ENCODE assay signal across 8 mouse cellular contexts in the genomic region with DNA sequence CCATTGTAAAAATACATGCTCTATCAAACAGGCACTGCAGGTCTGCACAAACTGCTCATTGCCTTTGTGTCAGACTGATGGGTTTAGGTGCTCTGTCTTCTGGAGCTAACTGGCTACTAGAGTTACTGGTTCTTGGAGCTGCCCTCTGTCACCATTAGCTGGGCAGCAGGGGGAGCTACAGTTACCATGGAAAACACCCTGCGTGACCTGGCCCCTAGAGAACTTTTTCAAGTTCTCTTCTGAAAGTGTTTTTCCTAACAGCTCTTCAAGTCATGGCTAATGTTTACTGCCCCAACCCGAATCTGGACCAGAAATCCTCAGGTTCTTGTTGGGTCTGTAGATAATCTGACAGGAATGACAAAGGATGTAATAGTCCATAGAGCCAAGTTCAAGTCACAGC.
DNase-seq lines count a peak whose midpoint lies in the region; ATAC-seq and TF ChIP-seq lines count a peak whose summit lies in the region.

No protein-coding gene starts in this region.

- TF ChIP-seq POLR2A in thymus, adult 2 months (IDR thresholded peaks at IDR 0.05; ENCODE audit: control insufficient read depth, extremely low read depth, insufficient read depth, low read length, poor library complexity), result no peak

- peak; percentile 19 for DNase-seq in liver
- peak; percentile 72 for DNase-seq in adrenal gland, adult 2 months
- DNase-seq in heart, postnatal 10 days, result peak; percentile 50 to 54
- peak; percentile 71 for DNase-seq in lung, postnatal 10 days
- DNase-seq in thymus, adult 2 months, result peak; percentile 79
- no peak for DNase-seq in frontal cortex, postnatal 10 days (ENCODE audit: low spot score in 2 of 2)

- no peak overlapping the region for H3K4me2 ChIP-seq in liver, embryonic 12.5 days
- no peak overlapping the region for H3K4me2 ChIP-seq in forebrain, embryonic 15.5 days (replicated peaks)

- H3K9me3 ChIP-seq in liver, embryonic 12.5 days (replicated peaks), result no peaks in the 10 kb centered on the region
- H3K9me3 ChIP-seq in forebrain, embryonic 15.5 days, result no peaks in the 10 kb centered on the region

- no peak overlapping the region for H3K9ac ChIP-seq in liver, embryonic 12.5 days
- no peak overlapping the region for H3K9ac ChIP-seq in forebrain, embryonic 15.5 days (replicated peaks)

- no peak overlapping the region for H3K4me3 ChIP-seq in liver, embryonic 12.5 days
- H3K4me3 ChIP-seq in thymus, adult 2 months (ENCODE audit: control insufficient read depth, insufficient read depth, low read length), result no peak overlapping the region
- no peak overlapping the region for H3K4me3 ChIP-seq in forebrain, embryonic 15.5 days

- no peaks in the 10 kb centered on the region for H3K4me1 ChIP-seq in liver, embryonic 12.5 days
- no peaks in the 10 kb centered on the region; the same call in 1 of the 2 replicates for H3K4me1 ChIP-seq in thymus, adult 2 months (replicated peaks; ENCODE audit: control insufficient read depth, insufficient read depth, low read length)
- peaks cover 6% of the 10 kb centered on the region for H3K4me1 ChIP-seq in forebrain, embryonic 15.5 days

- H3K27ac ChIP-seq in liver, embryonic 12.5 days, result no peak overlapping the region
- H3K27ac ChIP-seq in thymus, adult 2 months (ENCODE audit: control insufficient read depth, insufficient read depth, low read length), result no peak overlapping the region
- H3K27ac ChIP-seq in forebrain, embryonic 15.5 days (replicated peaks), result no peak overlapping the region

- intact Hi-C loops in heart, postnatal 10 days (cut with DNase I), result loop anchor here (2.0 to 10.0 kb wide), 3 partner anchors 608 to 786 kb away; no protein-coding TSS in a partner anchor

- no peaks in the 10 kb centered on the region for H3K27me3 ChIP-seq in liver, embryonic 12.5 days (replicated peaks)
- no peaks in the 10 kb centered on the region for H3K27me3 ChIP-seq in thymus, adult 2 months (ENCODE audit: control insufficient read depth, insufficient read depth, low read length)
- H3K27me3 ChIP-seq in forebrain, embryonic 15.5 days, result no peaks in the 10 kb centered on the region

- no peak for ATAC-seq in liver, embryonic 12.5 days
- ATAC-seq in forebrain, embryonic 15.5 days (replicated peaks), result no peak

- H3K36me3 ChIP-seq in liver, embryonic 12.5 days, result no peaks in the 10 kb centered on the region
- H3K36me3 ChIP-seq in thymus, adult 2 months (ENCODE audit: control insufficient read depth, insufficient read depth, low read length), result no peaks in the 10 kb centered on the region
- H3K36me3 ChIP-seq in forebrain, embryonic 15.5 days, result no peaks in the 10 kb centered on the region

- no peak for TF ChIP-seq CTCF in thymus, adult 2 months (IDR thresholded peaks at IDR 0.05; ENCODE audit: borderline replicate concordance, control insufficient read depth, extremely low read depth, insufficient read depth, low read length, poor library complexity)

- 31% methylated on average over 2 of the region's 2 CpGs for WGBS in liver, embryonic 12.5 days (ENCODE audit: insufficient replicate concordance)
- WGBS in thymus, adult 2 months, result 24% methylated on average over 2 of the region's 2 CpGs
- 64% methylated on average over 2 of the region's 2 CpGs for WGBS in forebrain, embryonic 15.5 days

Comparison
In these comparisons a context has a peak if more than half of its experiments do, and no peak if none do; other contexts are left out.
1. DNase-seq: peak in liver (single experiment), adrenal gland, adult 2 months (single experiment), heart, postnatal 10 days (2 of 2), lung, postnatal 10 days (single experiment) and thymus, adult 2 months (single experiment); none in frontal cortex, postnatal 10 days (0 of 2).